Mouse (Mus musculus) cerebellum, adult 2 months (tissue): Measurements from ENCODE around the gene Gprasp1.

ENCODE experiments used
- CTCF ChIP-seq: fragments of 200-500 bp; IDR thresholded peaks from 2 replicates; pipeline ENCODE4 v1.5.1; 2011; ENCODE audit warnings: low read depth, mild to moderate bottlenecking, control low read depth, low read length, moderate library complexity, borderline replicate concordance; ENCODE audit not compliant: insufficient read depth
- POLR2A ChIP-seq: fragments of 200-500 bp; IDR thresholded peaks from 2 replicates; pipeline ENCODE4 v1.6.1; 2011; ENCODE audit warnings: low read length, control low read depth, borderline replicate concordance; ENCODE audit not compliant: insufficient read depth

GRCm38 (mm10) chrX:135742304-135743055 is at the start of gene Gprasp1, which contains the start of gene Armcx5:
- peak; percentile 62; the same call in 1 of the 2 replicates for TF ChIP-seq POLR2A
- no peak for TF ChIP-seq CTCF
